Mouse (Mus musculus): Measurements from ENCODE around the gene Ankrd44.
A peak's percentile ranks its signal among the peaks of the same experiment; 100 is the strongest.

The Ankrd44 gene

GRCm38 (mm10) chr1:54922707-54923106 lies 3.5 kb downstream of the Ankrd44 start:
- no peak for DNase-seq (ENCODE audit: low spot score in 2 of 2)

DNA sequence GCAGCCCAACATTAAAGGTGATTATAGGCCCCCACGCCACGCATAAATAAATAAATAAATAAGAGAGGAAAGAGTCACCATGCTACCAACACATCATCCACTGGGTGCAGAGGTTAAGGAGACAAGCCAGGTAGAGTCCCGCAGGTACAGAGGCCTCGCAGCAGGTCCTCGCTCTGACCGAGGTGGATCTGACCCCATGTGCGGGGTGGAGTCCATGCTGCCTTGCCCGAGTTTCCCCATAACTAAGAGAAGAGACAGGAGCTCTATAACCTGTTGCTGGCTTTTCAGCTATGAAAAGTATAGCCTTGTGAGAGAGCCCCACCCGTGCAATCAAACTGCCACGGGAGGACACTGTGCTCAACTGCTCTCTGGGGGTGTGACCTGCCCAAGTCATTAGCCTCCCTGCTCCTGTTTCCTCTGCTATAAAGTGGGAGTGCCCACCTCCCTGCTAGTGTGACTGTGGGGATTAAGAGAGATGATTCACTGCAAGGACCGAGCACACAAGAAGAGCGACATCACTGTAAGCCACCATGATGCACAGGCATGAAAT lies 4.1 kb downstream of the Ankrd44 start:
- DNase-seq (ENCODE audit: low spot score in 2 of 2) = no peak

DNA sequence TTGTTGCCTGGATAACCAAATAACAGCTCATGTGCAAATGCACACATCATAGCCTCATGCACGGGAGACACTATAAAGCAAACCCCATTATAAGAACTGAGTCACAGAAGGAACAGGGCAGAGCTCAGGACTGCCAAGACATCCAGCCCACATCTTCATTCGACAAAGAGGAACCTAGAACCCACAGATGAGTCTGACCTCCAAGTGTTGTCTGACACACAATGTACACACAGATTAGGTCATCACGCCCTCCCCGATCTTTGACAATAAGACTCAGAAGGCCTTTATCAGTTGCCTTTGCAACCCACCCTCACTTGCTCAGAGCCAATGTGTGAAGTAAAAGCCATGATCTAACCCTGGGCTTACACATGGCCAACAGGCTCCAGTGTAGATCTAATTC lies 6.1 kb downstream of the Ankrd44 start:
- no peak for DNase-seq (ENCODE audit: low spot score in 2 of 2)

GRCm38 (mm10) chr1:54916456-54916855 lies 9.7 kb downstream of the Ankrd44 start:
- no peak for DNase-seq (ENCODE audit: low spot score in 2 of 2)

DNA sequence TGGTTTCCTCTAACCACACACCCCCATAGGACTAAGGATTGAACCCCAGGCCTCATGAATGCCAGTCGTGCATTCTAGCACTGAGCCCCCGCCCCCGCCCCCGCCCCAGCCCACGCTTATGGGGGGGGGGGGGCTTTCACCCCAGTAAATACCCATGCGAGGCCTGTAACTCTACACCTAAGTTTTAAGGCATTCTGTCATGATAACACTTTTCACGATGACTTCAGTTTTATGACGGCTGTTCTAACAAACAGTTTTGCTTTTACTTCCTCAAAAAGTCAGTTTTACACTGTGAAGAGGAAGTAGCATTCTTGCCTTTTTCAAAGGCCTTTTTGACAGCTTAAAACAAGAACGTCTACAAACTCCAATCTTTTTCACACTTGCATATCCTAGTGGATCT lies 11.8 kb downstream of the Ankrd44 start:
- no peak for DNase-seq (ENCODE audit: low spot score in 2 of 2)

- peak in 1 of 2 experiments; percentile 70 for DNase-seq (ENCODE audit: low spot score in 2 of 2)
Observed at GRCm38 (mm10) chr1:54913379-54913873, 12.8 kb downstream of the Ankrd44 start.

- no peak for DNase-seq (ENCODE audit: low spot score in 2 of 2)
Observed at GRCm38 (mm10) chr1:54913063-54913335, 13.2 kb downstream of the Ankrd44 start.

DNA sequence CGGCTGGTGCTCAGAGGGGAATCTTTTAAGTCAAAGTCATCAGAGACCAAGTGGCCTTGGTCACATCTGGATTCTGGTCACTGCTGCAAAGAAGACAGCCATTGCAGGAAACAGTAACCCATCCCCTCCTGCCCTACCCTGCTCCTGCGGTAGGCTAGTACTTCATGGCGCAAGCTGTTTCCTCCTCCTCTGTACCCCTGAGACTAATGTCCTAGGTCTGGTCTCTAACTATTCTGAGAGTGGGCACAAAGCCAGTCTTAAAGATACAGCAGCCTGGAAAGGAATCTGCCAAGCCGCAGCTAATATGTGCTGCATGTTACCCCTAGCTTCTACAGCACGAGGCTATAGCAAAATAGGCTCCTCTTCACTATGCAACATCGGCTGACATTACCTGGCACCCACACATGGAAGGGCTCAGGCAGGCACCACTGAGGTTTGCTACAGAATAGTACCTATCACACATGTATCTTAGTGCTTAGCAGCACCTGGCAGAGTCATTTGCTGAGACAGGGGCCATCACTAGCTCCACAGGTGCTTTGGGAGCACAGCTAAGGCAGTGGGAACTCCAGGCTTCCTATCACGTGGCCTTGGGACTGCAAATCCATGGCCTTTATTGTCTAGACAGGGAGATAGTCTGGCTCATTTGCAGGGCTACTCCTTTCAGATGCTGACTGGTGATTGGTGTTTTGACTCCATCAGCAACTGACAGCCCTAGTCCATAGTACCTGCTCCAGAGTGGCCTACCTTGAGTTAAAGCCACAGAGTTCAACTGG lies 13.7 kb downstream of the Ankrd44 start:
- no peak for DNase-seq (ENCODE audit: low spot score in 2 of 2)

DNA sequence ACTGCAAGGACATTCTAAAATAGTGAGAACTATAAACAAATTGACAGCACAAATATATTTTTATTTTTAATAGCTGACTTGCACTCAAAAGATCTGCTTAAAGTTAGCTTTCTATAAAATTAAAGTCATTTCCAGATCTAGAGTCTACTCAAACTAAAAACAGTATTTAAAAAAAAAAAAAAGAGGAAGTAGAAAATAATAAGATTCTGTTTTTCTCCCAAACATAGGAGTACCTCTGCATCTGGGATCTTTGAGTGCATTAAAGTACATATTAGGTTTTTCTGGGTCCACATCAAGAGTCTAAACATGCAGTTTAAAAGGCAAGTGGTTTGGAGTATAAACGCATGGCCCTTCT lies 15.0 kb downstream of the Ankrd44 start:
- DNase-seq (ENCODE audit: low spot score in 2 of 2) = no peak

DNA sequence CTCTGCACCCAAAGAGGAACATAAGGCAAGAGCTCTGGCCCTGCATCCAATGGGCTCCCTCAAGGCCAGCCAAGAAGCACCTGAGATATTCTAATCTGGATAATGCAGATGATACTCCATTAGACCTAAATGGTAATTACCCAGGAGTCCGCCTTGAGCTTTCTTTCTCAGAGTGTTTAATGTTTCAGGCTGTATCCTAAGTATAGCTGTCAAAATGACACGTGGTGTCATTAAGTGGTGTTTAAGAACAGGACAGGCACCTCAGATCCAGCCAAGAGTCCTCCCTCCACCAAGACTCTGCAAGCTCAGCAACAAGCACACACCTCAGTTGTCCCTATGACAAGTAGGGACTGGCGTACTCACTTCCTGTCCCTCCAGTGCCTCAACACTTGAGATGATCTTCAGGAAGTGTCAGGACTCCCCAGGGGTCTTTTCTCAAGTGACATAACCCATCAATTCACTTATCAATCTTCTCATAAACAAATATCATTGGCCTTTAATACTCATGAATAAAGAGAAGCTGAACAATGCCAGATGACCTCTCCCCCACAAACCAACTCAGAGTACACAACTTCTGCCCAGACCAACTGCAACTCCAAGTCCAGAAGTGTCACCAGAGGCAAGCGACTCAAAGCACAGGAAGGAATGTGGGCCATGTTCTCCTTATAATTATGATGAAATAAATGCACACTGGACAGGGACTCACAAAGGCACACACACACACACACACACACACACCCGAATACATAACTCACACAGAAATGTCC lies 15.5 kb downstream of the Ankrd44 start:
- no peak for DNase-seq (ENCODE audit: low spot score in 2 of 2)

GRCm38 (mm10) chr1:54908786-54909185 lies 17.4 kb downstream of the Ankrd44 start:
- DNase-seq (ENCODE audit: low spot score in 2 of 2) = no peak

- DNase-seq (ENCODE audit: low spot score in 2 of 2) = peak in 1 of 2 experiments; percentile 44
Observed at GRCm38 (mm10) chr1:54907066-54907639, 19.0 kb downstream of the Ankrd44 start.

- DNase-seq (ENCODE audit: low spot score in 2 of 2) = no peak
Observed at GRCm38 (mm10) chr1:54906322-54906721, 19.9 kb downstream of the Ankrd44 start.

DNA sequence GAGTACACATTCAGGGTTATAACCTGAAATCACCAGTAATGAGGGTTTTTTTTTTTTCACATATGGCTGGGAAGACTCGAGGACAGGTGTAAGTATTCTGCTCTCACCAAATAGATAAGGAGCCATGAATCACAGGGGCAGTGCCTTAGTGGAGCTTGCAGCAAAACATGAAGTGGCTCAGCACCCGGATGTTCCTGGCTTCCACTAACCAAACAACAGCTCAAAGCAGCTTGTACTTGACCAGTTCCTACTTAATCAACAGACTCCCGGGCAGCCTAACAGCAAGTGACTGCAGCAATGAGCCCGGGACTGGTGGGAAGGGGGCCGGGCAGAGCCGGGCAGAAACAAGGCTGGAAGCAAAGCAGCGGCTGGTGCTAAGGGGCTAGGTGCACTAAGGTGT lies 20.6 kb downstream of the Ankrd44 start:
- DNase-seq (ENCODE audit: low spot score in 2 of 2) = no peak

- no peak for DNase-seq (ENCODE audit: low spot score in 2 of 2)
Observed at GRCm38 (mm10) chr1:54904165-54904564, 22.0 kb downstream of the Ankrd44 start.

DNA sequence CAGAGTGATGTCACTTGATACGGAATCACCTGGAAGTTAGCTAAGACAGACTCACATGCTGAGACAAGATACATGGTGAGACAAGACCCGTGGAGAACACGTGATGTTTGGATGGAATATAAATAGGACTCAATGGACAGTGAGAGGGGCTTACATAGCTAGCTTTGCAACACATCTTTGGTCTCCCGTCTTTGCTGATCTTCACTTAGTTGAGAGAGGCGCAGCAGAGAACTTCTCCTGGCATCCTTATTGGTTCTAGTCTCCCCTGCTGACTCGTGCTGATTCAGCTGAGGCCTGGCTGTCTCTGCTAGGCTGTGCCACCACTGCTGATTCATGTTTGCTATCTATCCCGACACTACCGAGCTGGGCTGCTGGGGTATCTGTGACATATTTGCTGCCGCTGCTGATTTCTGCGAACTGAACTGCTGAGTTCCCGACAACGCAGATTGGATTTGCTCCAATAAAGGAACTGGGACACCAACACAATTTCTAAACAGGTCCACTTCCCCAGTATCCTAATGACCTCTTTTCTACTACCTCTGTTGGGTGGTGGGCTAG lies 23.4 kb downstream of the Ankrd44 start:
- no peak for DNase-seq (ENCODE audit: low spot score in 2 of 2)

DNA sequence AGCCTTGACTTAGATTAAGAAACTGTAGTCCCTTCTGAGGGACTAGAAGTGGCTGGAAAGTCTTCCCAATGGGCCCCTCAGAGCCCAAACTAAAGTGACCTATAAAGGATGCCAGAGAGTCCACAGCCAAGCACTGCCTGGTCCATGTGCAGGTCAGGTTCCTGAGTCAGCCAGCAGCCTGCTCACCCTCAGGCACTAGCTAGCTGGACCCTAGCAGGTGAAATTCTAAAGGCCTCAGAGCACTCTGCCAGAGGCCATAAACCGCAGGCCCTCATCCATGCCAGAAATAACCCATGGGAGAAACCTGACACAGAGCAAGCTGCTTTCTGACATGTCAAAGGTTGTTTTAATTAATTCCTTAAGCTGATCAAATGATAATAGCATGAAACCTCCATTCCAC lies 25.1 kb downstream of the Ankrd44 start:
- no peak for DNase-seq (ENCODE audit: low spot score in 2 of 2)

GRCm38 (mm10) chr1:54899247-54899646 lies 26.9 kb downstream of the Ankrd44 start:
- DNase-seq (ENCODE audit: low spot score in 2 of 2) = no peak

- DNase-seq (ENCODE audit: low spot score in 2 of 2) = no peak
Observed at GRCm38 (mm10) chr1:54898656-54899084, 27.5 kb downstream of the Ankrd44 start.

DNA sequence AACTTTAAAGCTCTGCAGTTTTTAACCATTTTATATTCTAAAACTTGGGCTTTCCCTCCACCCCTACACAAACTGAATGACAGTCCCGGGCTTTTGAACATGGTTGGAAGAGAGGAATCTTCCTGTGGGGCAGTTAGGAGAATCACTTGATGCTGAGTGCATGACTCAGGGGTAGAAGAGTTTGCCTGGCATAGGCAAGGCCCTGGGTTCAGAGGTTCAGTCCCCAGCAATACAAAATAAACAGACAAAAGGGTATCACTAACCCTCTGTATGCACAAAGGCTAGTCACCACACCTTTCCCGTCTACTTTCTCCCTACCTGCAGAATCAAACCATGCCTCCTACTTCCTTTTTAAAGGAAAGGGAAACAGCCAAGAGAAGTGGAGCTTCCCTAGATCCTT lies 28.5 kb downstream of the Ankrd44 start:
- no peak for DNase-seq (ENCODE audit: low spot score in 2 of 2)

- DNase-seq (ENCODE audit: low spot score in 2 of 2) = peak in 1 of 2 experiments; percentile 42
Observed at GRCm38 (mm10) chr1:54896109-54897085, 29.8 kb downstream of the Ankrd44 start.
